Mouse (Mus musculus) midbrain, embryonic 12.5 days (tissue): ENCODE data around the gene Ankrd37. TPM values are rescaled to one million over a fixed set of nuclear protein-coding genes. Genes with fewer than 3 reads are reported as not detected.

Experiments used
- ATAC-seq: fragments of 200-750 bp; cut with Nextera tagmentation; 2 replicates; pipeline ENCODE4 v1.8.0; 2017; ENCODE audit warnings: low read depth, moderate TSS enrichment, moderate library complexity; ENCODE audit not compliant: low FRiP score
- H3K27ac ChIP-seq: fragments of 300-500 bp; sonication (generic); replicated peaks from 2 replicates; pipeline ENCODE4 v1.5.1; 2016; ENCODE audit warnings: mild to moderate bottlenecking
- H3K27me3 ChIP-seq: fragments of 300-500 bp; sonication (generic); 2 replicates; pipeline ENCODE4 v1.6.1; 2016; ENCODE audit warnings: mild to moderate bottlenecking
- H3K36me3 ChIP-seq: fragments of 300-500 bp; sonication (generic); 2 replicates; pipeline ENCODE4 v1.6.1; 2016
- H3K4me1 ChIP-seq: fragments of 300-500 bp; sonication (generic); 2 replicates; pipeline ENCODE4 v1.6.1; 2016
- H3K4me2 ChIP-seq: fragments of 300-500 bp; sonication (generic); replicated peaks from 2 replicates; pipeline ENCODE4 v1.6.1; 2016; ENCODE audit warnings: mild to moderate bottlenecking, moderate library complexity
- H3K4me3 ChIP-seq: fragments of 300-500 bp; sonication (generic); 2 replicates; pipeline ENCODE4 v1.5.1; 2016; ENCODE audit warnings: mild to moderate bottlenecking
- H3K9ac ChIP-seq: fragments of 300-500 bp; sonication (generic); replicated peaks from 2 replicates; pipeline ENCODE4 v1.6.1; 2016; ENCODE audit warnings: mild to moderate bottlenecking, moderate library complexity
- H3K9me3 ChIP-seq: fragments of 300-500 bp; sonication (generic); 2 replicates; pipeline ENCODE4 v1.6.1; 2016; ENCODE audit warnings: mild to moderate bottlenecking
- WGBS: fragments of 180-500 bp; shearing (Covaris S2); methylation state at CpG from one replicate; pipeline ENCODE4 v1.1.7; 2016; 5-methylcytosine and 5-hydroxymethylcytosine counted together
- polyA plus RNA-seq: library from polyadenylated mRNA; unstranded; fragments of >200 nt; fragmentation: Nextera tagmentation; extraction: Ambion mirVana; gene quantifications from 2 replicates; pipeline ENCODE4 v1.2.1, GENCODE M21; 2016

Ankrd37 gene
- polyA plus RNA-seq, 1 experiment from 2014 or later: 26.8 TPM

DNA sequence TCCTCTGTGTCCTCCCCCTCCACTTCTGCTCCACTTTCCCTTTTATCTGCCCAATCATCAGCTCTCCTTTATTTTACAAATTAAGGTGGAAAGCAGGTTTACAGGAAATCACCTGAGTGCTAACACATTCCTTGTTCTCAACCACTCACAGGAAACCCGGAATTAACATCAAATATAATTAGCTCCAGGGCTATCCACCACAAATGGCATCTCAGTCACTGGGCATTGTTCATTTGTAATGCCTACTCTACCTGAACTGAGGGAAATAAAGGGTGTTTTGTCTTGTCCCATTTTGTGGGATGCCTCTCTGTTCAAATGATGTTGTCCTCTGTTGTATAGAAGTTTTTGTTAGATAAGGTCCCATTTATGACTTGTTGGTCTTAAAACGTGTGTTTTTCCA is 54.9 kb downstream of the Ankrd37 start:
- no peak for ATAC-seq
- Histone ChIP-seq H3K36me3 (no peaks in the 10 kb centered on the region), H3K4me2 (no peak overlapping the region), H3K9ac (no peak overlapping the region), H3K4me3 (no peak overlapping the region), H3K4me1 (no peaks in the 10 kb centered on the region; the same call in 1 of the 2 replicates), H3K27ac (no peak overlapping the region), H3K27me3 (no peaks in the 10 kb centered on the region), H3K9me3 (no peaks in the 10 kb centered on the region)
- WGBS: 55% methylated on average over 2 of the region's 2 CpGs

Other genes starting within 250 kb of the Ankrd37 start
- 23.1 and 30.5 TPM in 2 replicates for gene Pdlim3, start 120.2 kb downstream of the Ankrd37 start, polyA plus RNA-seq
- not detected in 2 replicates for gene Ccdc110, start 71.1 kb downstream of the Ankrd37 start, polyA plus RNA-seq
- gene 1700029J07Rik, start 30.5 kb downstream of the Ankrd37 start, polyA plus RNA-seq: 3.4 and 3.6 TPM in 2 replicates
- gene Ufsp2, start 30.2 kb downstream of the Ankrd37 start, polyA plus RNA-seq: 54.5 and 56.5 TPM in 2 replicates
- gene Lrp2bp, start 6.4 kb downstream of the Ankrd37 start, polyA plus RNA-seq: 0.34 and 0.47 TPM in 2 replicates
- 25.5 and 27.6 TPM in 2 replicates for gene Cfap97, start 146.1 kb upstream of the Ankrd37 start, polyA plus RNA-seq
- 4.6 and 5.3 TPM in 2 replicates for gene Snx25, start 146.5 kb upstream of the Ankrd37 start, polyA plus RNA-seq
- 494 and 521 TPM in 2 replicates for gene Slc25a4, start 205.6 kb upstream of the Ankrd37 start, polyA plus RNA-seq